25 mouse cellular contexts compared by ENCODE assay signal in the genomic region with DNA sequence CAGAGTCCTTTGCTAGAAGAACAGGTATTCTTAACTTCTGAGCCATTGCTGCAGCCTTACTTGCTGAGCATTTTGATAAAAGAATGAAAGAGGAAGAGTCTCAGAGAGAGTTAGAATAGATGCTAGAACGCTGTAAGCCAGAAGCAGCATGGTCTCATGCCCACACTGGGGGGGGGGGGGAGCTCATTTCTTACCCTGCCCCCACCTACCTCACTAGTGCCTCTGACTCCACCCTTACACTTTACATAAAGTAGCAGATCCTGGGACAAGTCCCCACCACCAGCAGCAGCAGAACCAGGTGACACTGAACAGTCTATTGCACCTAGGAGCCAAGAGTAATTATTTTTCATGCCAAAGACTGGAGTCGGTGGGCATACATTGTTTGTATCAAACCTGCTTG. TPM values are rescaled to one million over a fixed set of nuclear protein-coding genes. Genes with fewer than 3 reads are reported as not detected.
DNase-seq lines count a peak whose midpoint lies in the region; ATAC-seq and TF ChIP-seq lines count a peak whose summit lies in the region.
"Had no signal": no experiment of that assay in that cellular context is flagged by ENCODE, and none has a peak within 500 bp of the region (broad histone marks: within the 10 kb centered on the region; RNA-seq: fewer than 3 reads in every experiment).

No protein-coding gene starts in this region.

- 0 out of 2 replicates have a peak, but pooled peaks cover 2% of the 10 kb centered on the region for H3K4me1 ChIP-seq in intestine, embryonic 15.5 days (replicated peaks)
- H3K4me1 ChIP-seq in intestine, postnatal 0 days (replicated peaks; ENCODE audit: control insufficient read depth, insufficient read depth, low read length): 0 out of 2 replicates have a peak, but pooled peaks cover 2% of the 10 kb centered on the region
- H3K4me1 ChIP-seq in lung, embryonic 14.5 days (ENCODE audit: insufficient read depth): peaks cover 7% of the 10 kb centered on the region; the same call in 1 of the 2 replicates
- peaks cover 24% of the 10 kb centered on the region for H3K4me1 ChIP-seq in thymus, adult 2 months (replicated peaks; ENCODE audit: control insufficient read depth, insufficient read depth, low read length)
- peaks cover 13% of the 10 kb centered on the region for H3K4me1 ChIP-seq in embryonic facial prominence, embryonic 10.5 days

- H3K27ac ChIP-seq in intestine, embryonic 15.5 days: peak overlapping the region; percentile 40; the same call in 1 of the 2 replicates
- H3K27ac ChIP-seq in intestine, postnatal 0 days (ENCODE audit: low read depth, low read length): no peak overlapping the region
- 0 out of 2 replicates have a peak overlapping the region, but pooled peaks have one; percentile 32 for H3K27ac ChIP-seq in lung, embryonic 14.5 days (ENCODE audit: low read depth)
- H3K27ac ChIP-seq in thymus, adult 2 months (ENCODE audit: control insufficient read depth, insufficient read depth, low read length): peak overlapping the region; percentile 88
- no peak overlapping the region for H3K27ac ChIP-seq in embryonic facial prominence, embryonic 10.5 days (replicated peaks)
- H3K27ac ChIP-seq: embryonic facial prominence, embryonic 15.5 days; forebrain, embryonic 10.5 days; gastrocnemius, adult 2 months had no signal

- no peaks in the 10 kb centered on the region for H3K9me3 ChIP-seq in intestine, embryonic 15.5 days
- no peaks in the 10 kb centered on the region for H3K9me3 ChIP-seq in intestine, postnatal 0 days (ENCODE audit: control insufficient read depth)
- no peaks in the 10 kb centered on the region for H3K9me3 ChIP-seq in lung, embryonic 14.5 days (ENCODE audit: low read depth, low read length)
- H3K9me3 ChIP-seq in embryonic facial prominence, embryonic 10.5 days: no peaks in the 10 kb centered on the region
- H3K9me3 ChIP-seq: embryonic facial prominence, embryonic 15.5 days; forebrain, embryonic 10.5 days; G1E had no signal

- H3K27me3 ChIP-seq in intestine, embryonic 15.5 days (replicated peaks): no peaks in the 10 kb centered on the region
- H3K27me3 ChIP-seq in intestine, postnatal 0 days (replicated peaks; ENCODE audit: control insufficient read depth, insufficient read depth, low read length): no peaks in the 10 kb centered on the region
- H3K27me3 ChIP-seq in lung, embryonic 14.5 days (ENCODE audit: insufficient read depth, low read length): 0 out of 2 replicates have a peak, but pooled peaks cover 7% of the 10 kb centered on the region
- no peaks in the 10 kb centered on the region for H3K27me3 ChIP-seq in thymus, adult 2 months (ENCODE audit: control insufficient read depth, insufficient read depth, low read length)
- H3K27me3 ChIP-seq in embryonic facial prominence, embryonic 10.5 days (replicated peaks; ENCODE audit: low read depth, poor library complexity, severe bottlenecking): peaks cover 33% of the 10 kb centered on the region
- H3K27me3 ChIP-seq: embryonic facial prominence, embryonic 15.5 days had no signal

- H3K4me3 ChIP-seq in intestine, embryonic 15.5 days (replicated peaks): no peak overlapping the region
- H3K4me3 ChIP-seq in intestine, postnatal 0 days (ENCODE audit: low read depth, low read length): no peak overlapping the region
- H3K4me3 ChIP-seq in lung, embryonic 14.5 days (ENCODE audit: low read depth, low read length): no peak overlapping the region
- no peak overlapping the region for H3K4me3 ChIP-seq in thymus, adult 2 months (ENCODE audit: control insufficient read depth, insufficient read depth, low read length)
- no peak overlapping the region for H3K4me3 ChIP-seq in embryonic facial prominence, embryonic 10.5 days
- H3K4me3 ChIP-seq: embryonic facial prominence, embryonic 15.5 days; erythroblast, embryonic 14.5 days; forebrain, embryonic 10.5 days; gastrocnemius, adult 2 months had no signal

- H3K36me3 ChIP-seq in intestine, embryonic 15.5 days: no peaks in the 10 kb centered on the region
- no peaks in the 10 kb centered on the region for H3K36me3 ChIP-seq in intestine, postnatal 0 days (ENCODE audit: control insufficient read depth, insufficient read depth)
- H3K36me3 ChIP-seq in lung, embryonic 14.5 days (ENCODE audit: insufficient read depth): no peaks in the 10 kb centered on the region
- no peaks in the 10 kb centered on the region for H3K36me3 ChIP-seq in thymus, adult 2 months (ENCODE audit: control insufficient read depth, insufficient read depth, low read length)
- no peaks in the 10 kb centered on the region for H3K36me3 ChIP-seq in embryonic facial prominence, embryonic 10.5 days (replicated peaks)
- H3K36me3 ChIP-seq: embryonic facial prominence, embryonic 15.5 days; forebrain, embryonic 10.5 days; G1E had no signal

- no peak for ATAC-seq in intestine, embryonic 15.5 days
- no peak for ATAC-seq in intestine, postnatal 0 days
- ATAC-seq in lung, embryonic 14.5 days (ENCODE audit: insufficient read depth): no peak
- ATAC-seq: forebrain, embryonic 14.5 days had no signal

- no peak for TF ChIP-seq CTCF in intestine, postnatal 0 days (IDR thresholded peaks at IDR 0.05; ENCODE audit: low read depth)
- no peak for TF ChIP-seq CTCF in lung, embryonic 14.5 days (IDR thresholded peaks at IDR 0.05; ENCODE audit: low read depth)
- no peak for TF ChIP-seq CTCF in thymus, adult 2 months (IDR thresholded peaks at IDR 0.05; ENCODE audit: borderline replicate concordance, control insufficient read depth, extremely low read depth, insufficient read depth, low read length, poor library complexity)

- WGBS in intestine, embryonic 15.5 days: 68% methylated on average over 2 of the region's 2 CpGs
- 67% methylated on average over 2 of the region's 2 CpGs for WGBS in intestine, postnatal 0 days
- 62% methylated on average over 2 of the region's 2 CpGs for WGBS in lung, embryonic 14.5 days
- WGBS in thymus, adult 2 months: 26% methylated on average over 2 of the region's 2 CpGs
- WGBS in embryonic facial prominence, embryonic 10.5 days: 82% methylated on average over 2 of the region's 2 CpGs

- DNase-seq in lung, embryonic 14.5 days: no peak
- DNase-seq in lung, postnatal 4 days: no peak
- peak; percentile 35 for DNase-seq in thymus, adult 2 months
- no peak for DNase-seq in thymus, adult 18-20 months
- peak; percentile 47 for DNase-seq in thymus, postnatal 4 days
- no peak for DNase-seq in embryonic facial prominence, embryonic 10.5 days (ENCODE audit: low spot score)
- DNase-seq: adrenal gland, adult 8-10 months; adrenal gland, postnatal 36 days; B cell, adult 2 months; cerebellum, adult 2 months; cerebellum, postnatal 10 days; gastrocnemius, adult 2 months; gastrocnemius, postnatal 25 days; heart, adult 11 months; heart, postnatal 10 days; heart, postnatal 4 days had no signal

- H3K9ac ChIP-seq in intestine, embryonic 15.5 days: no peak overlapping the region
- no peak overlapping the region for H3K9ac ChIP-seq in intestine, postnatal 0 days (ENCODE audit: low read depth, low read length)
- H3K9ac ChIP-seq in lung, embryonic 14.5 days: no peak overlapping the region
- H3K9ac ChIP-seq: embryonic facial prominence, embryonic 15.5 days had no signal

- no peak for TF ChIP-seq POLR2A in thymus, adult 2 months (IDR thresholded peaks at IDR 0.05; ENCODE audit: control insufficient read depth, extremely low read depth, insufficient read depth, low read length, poor library complexity)

- H3K4me2 ChIP-seq in intestine, embryonic 15.5 days (replicated peaks): no peak overlapping the region
- no peak overlapping the region for H3K4me2 ChIP-seq in intestine, postnatal 0 days (replicated peaks; ENCODE audit: low read depth)
- no peak overlapping the region for H3K4me2 ChIP-seq in lung, embryonic 14.5 days
- H3K4me2 ChIP-seq: embryonic facial prominence, embryonic 15.5 days had no signal

RNA-seq across cellular contexts. Expression of gene Wdr31, which starts 4.4 kb away (rescaled TPM):
- 7.7 and 9.1 TPM in 2 replicates for polyA plus RNA-seq in intestine, embryonic 15.5 days (2015; fragmentation: Nextera tagmentation; extraction: Ambion mirVana)
- 1.6 and 1.8 TPM in 2 replicates for polyA plus RNA-seq in intestine, postnatal 0 days (2015; fragmentation: Nextera tagmentation; extraction: Ambion mirVana)
- 9.5 and 11.3 TPM in 2 replicates for polyA plus RNA-seq in lung, embryonic 14.5 days (2014; fragmentation: Nextera tagmentation; extraction: Ambion mirVana)
- 1.6 and 1.9 TPM in 2 replicates for polyA plus RNA-seq in thymus, adult 2 months (2012; rRNA removed)
- 9.9 and 11.0 TPM in 2 replicates for polyA plus RNA-seq in embryonic facial prominence, embryonic 10.5 days (2016; fragmentation: Nextera tagmentation; extraction: Ambion mirVana)
- polyA plus RNA-seq: erythroblast, embryonic 14.5 days had no signal

RNA-seq across cellular contexts. Expression of gene Bspry, which starts 4.7 kb away (rescaled TPM):
- polyA plus RNA-seq in intestine, embryonic 15.5 days (2015; fragmentation: Nextera tagmentation; extraction: Ambion mirVana): 31.7 and 33.2 TPM in 2 replicates
- 14.7 and 20.5 TPM in 2 replicates for polyA plus RNA-seq in intestine, postnatal 0 days (2015; fragmentation: Nextera tagmentation; extraction: Ambion mirVana)
- 30.5 and 31.0 TPM in 2 replicates for polyA plus RNA-seq in lung, embryonic 14.5 days (2014; fragmentation: Nextera tagmentation; extraction: Ambion mirVana)
- polyA plus RNA-seq in thymus, adult 2 months (2012; rRNA removed): 19.7 and 19.8 TPM in 2 replicates
- 1.8 and 2.6 TPM in 2 replicates for polyA plus RNA-seq in embryonic facial prominence, embryonic 10.5 days (2016; fragmentation: Nextera tagmentation; extraction: Ambion mirVana)
- polyA plus RNA-seq: erythroblast, embryonic 14.5 days had no signal

RNA-seq across cellular contexts. Expression of gene Hdhd3, which starts 28.1 kb away (rescaled TPM):
- polyA plus RNA-seq in intestine, embryonic 15.5 days (2015; fragmentation: Nextera tagmentation; extraction: Ambion mirVana): 61.6 and 76.4 TPM in 2 replicates
- 125 and 145 TPM in 2 replicates for polyA plus RNA-seq in intestine, postnatal 0 days (2015; fragmentation: Nextera tagmentation; extraction: Ambion mirVana)
- polyA plus RNA-seq in lung, embryonic 14.5 days (2014; fragmentation: Nextera tagmentation; extraction: Ambion mirVana): 16.6 and 17.7 TPM in 2 replicates
- polyA plus RNA-seq in thymus, adult 2 months (2012; rRNA removed): 4.5 and 7.0 TPM in 2 replicates
- polyA plus RNA-seq in embryonic facial prominence, embryonic 10.5 days (2016; fragmentation: Nextera tagmentation; extraction: Ambion mirVana): 11.0 and 13.2 TPM in 2 replicates

RNA-seq across cellular contexts. Expression of gene Rnf183, which starts 40.1 kb away (rescaled TPM):
- polyA plus RNA-seq in intestine, embryonic 15.5 days (2015; fragmentation: Nextera tagmentation; extraction: Ambion mirVana): not detected in 2 replicates
- 0.14 and 0.35 TPM in 2 replicates for polyA plus RNA-seq in intestine, postnatal 0 days (2015; fragmentation: Nextera tagmentation; extraction: Ambion mirVana)
- polyA plus RNA-seq in lung, embryonic 14.5 days (2014; fragmentation: Nextera tagmentation; extraction: Ambion mirVana): not detected in 2 replicates
- polyA plus RNA-seq in thymus, adult 2 months (2012; rRNA removed): 23.7 and 25.8 TPM in 2 replicates
- polyA plus RNA-seq in embryonic facial prominence, embryonic 10.5 days (2016; fragmentation: Nextera tagmentation; extraction: Ambion mirVana): not detected in 2 replicates
- polyA plus RNA-seq: embryonic facial prominence, embryonic 11.5 days; erythroblast, embryonic 14.5 days; forebrain, embryonic 14.5 days; G1E; heart, embryonic 14.5 days had no signal

RNA-seq across cellular contexts. Expression of gene Alad, which starts 44.6 kb away (rescaled TPM):
- polyA plus RNA-seq in intestine, embryonic 15.5 days (2015; fragmentation: Nextera tagmentation; extraction: Ambion mirVana): 156 and 161 TPM in 2 replicates
- 156 and 168 TPM in 2 replicates for polyA plus RNA-seq in intestine, postnatal 0 days (2015; fragmentation: Nextera tagmentation; extraction: Ambion mirVana)
- polyA plus RNA-seq in lung, embryonic 14.5 days (2014; fragmentation: Nextera tagmentation; extraction: Ambion mirVana): 103 and 110 TPM in 2 replicates
- 56.2 and 75.9 TPM in 2 replicates for polyA plus RNA-seq in thymus, adult 2 months (2012; rRNA removed)
- polyA plus RNA-seq in embryonic facial prominence, embryonic 10.5 days (2016; fragmentation: Nextera tagmentation; extraction: Ambion mirVana): 106 and 114 TPM in 2 replicates

Comparison
In these comparisons a context has a peak if more than half of its experiments do, and no peak if none do; other contexts are left out.
1. H3K27ac ChIP-seq: peak in intestine, embryonic 15.5 days (single experiment), lung, embryonic 14.5 days (single experiment) and thymus, adult 2 months (single experiment); none in intestine, postnatal 0 days (single experiment) and embryonic facial prominence, embryonic 10.5 days (single experiment).
2. DNase-seq: peak in thymus, adult 2 months (single experiment) and thymus, postnatal 4 days (single experiment); none in lung, embryonic 14.5 days (single experiment), lung, postnatal 4 days (0 of 2), thymus, adult 18-20 months (0 of 2) and embryonic facial prominence, embryonic 10.5 days (single experiment).